Mouse (Mus musculus): Measurements from ENCODE around the gene Ampd3.

The Ampd3 gene

GRCm38 (mm10) chr7:110768001-110768400 is at the start of gene Ampd3:
TSS of gene Ampd3 (plus strand) at chr7:110768206.
- DNase-seq (ENCODE audit: low read depth) = no peak

- no peak for DNase-seq (ENCODE audit: low read depth)
Measured at GRCm38 (mm10) chr7:110718505-110718904, 49.5 kb upstream of the Ampd3 start.

GRCm38 (mm10) chr7:110719857-110720256 is 48.1 kb upstream of the Ampd3 start:
- DNase-seq (ENCODE audit: low read depth) = no peak

- no peak for DNase-seq (ENCODE audit: low read depth)
Measured at GRCm38 (mm10) chr7:110722183-110722582, 45.8 kb upstream of the Ampd3 start.

- DNase-seq (ENCODE audit: low read depth) = peak; percentile 44
Measured at GRCm38 (mm10) chr7:110727049-110727448, 41.0 kb upstream of the Ampd3 start.

GRCm38 (mm10) chr7:110728876-110729275 is 39.1 kb upstream of the Ampd3 start:
- DNase-seq (ENCODE audit: low read depth) = peak; percentile 28

GRCm38 (mm10) chr7:110729295-110729694 is 38.7 kb upstream of the Ampd3 start:
- no peak for DNase-seq (ENCODE audit: low read depth)

- no peak for DNase-seq (ENCODE audit: low read depth)
Measured at GRCm38 (mm10) chr7:110731091-110731967, 36.7 kb upstream of the Ampd3 start.

GRCm38 (mm10) chr7:110732001-110732632 is 35.9 kb upstream of the Ampd3 start:
- no peak for DNase-seq (ENCODE audit: low read depth)

- no peak for DNase-seq (ENCODE audit: low read depth)
Measured at GRCm38 (mm10) chr7:110736914-110737313, 31.1 kb upstream of the Ampd3 start.

- DNase-seq (ENCODE audit: low read depth) = no peak
Measured at GRCm38 (mm10) chr7:110739764-110740163, 28.2 kb upstream of the Ampd3 start.

GRCm38 (mm10) chr7:110740188-110740587 is 27.8 kb upstream of the Ampd3 start:
- DNase-seq (ENCODE audit: low read depth) = no peak

- DNase-seq (ENCODE audit: low read depth) = no peak
Measured at GRCm38 (mm10) chr7:110742022-110742421, 26.0 kb upstream of the Ampd3 start.

GRCm38 (mm10) chr7:110746087-110746562 is 21.9 kb upstream of the Ampd3 start:
- DNase-seq (ENCODE audit: low read depth) = no peak

- no peak for DNase-seq (ENCODE audit: low read depth)
Measured at GRCm38 (mm10) chr7:110746809-110747208, 21.2 kb upstream of the Ampd3 start.

GRCm38 (mm10) chr7:110750834-110751233 is 17.2 kb upstream of the Ampd3 start:
- no peak for DNase-seq (ENCODE audit: low read depth)

GRCm38 (mm10) chr7:110751634-110752033 is 16.4 kb upstream of the Ampd3 start:
- no peak for DNase-seq (ENCODE audit: low read depth)

- no peak for DNase-seq (ENCODE audit: low read depth)
Measured at GRCm38 (mm10) chr7:110753310-110753709, 14.7 kb upstream of the Ampd3 start.

- DNase-seq (ENCODE audit: low read depth) = no peak
Measured at GRCm38 (mm10) chr7:110753926-110754330, 14.1 kb upstream of the Ampd3 start.

GRCm38 (mm10) chr7:110756440-110756839 is 11.6 kb upstream of the Ampd3 start:
- no peak for DNase-seq (ENCODE audit: low read depth)

GRCm38 (mm10) chr7:110762605-110763180 is 5.3 kb upstream of the Ampd3 start:
- no peak for DNase-seq (ENCODE audit: low read depth)

- no peak for DNase-seq (ENCODE audit: low read depth)
Measured at GRCm38 (mm10) chr7:110768451-110769064, 552 bp downstream of the Ampd3 start.

All from c-Kit-positive CD71-positive TER-119-negative erythroid progenitor cells, embryonic 14.5 days (primary cell).